Mouse (Mus musculus) CH12.LX (cell line): Measurements from ENCODE around the gene Ccr4. TPM values are rescaled to one million over a fixed set of nuclear protein-coding genes. Genes with fewer than 3 reads are reported as not detected.

Source experiments
- DNase-seq: peaks from one replicate; pipeline ENCODE4 v3.0.0-alpha.2; 2013; ENCODE audit errors: extremely low read depth
- H3K27ac ChIP-seq: 2 replicates; pipeline ENCODE4 v1.5.1; 2012; ENCODE audit warnings: low read depth, mild to moderate bottlenecking, control low read depth, moderate library complexity; ENCODE audit not compliant: insufficient read depth
- H3K27me3 ChIP-seq: replicated peaks from 2 replicates; pipeline ENCODE3; 2012; ENCODE audit warnings: inconsistent platforms
- H3K36me3 ChIP-seq, 2 experiments: replicated peaks in 1 of 2; 2 replicates each; pipeline versions ENCODE3 to v1.6.1; 2012; ENCODE audit warnings: inconsistent platforms in 1 of 2, low read length in 1 of 2, mild to moderate bottlenecking in 1 of 2, mixed read lengths in 1 of 2, moderate library complexity in 1 of 2; ENCODE audit not compliant: control insufficient read depth in 1 of 2, insufficient read depth in 1 of 2
- H3K4me1 ChIP-seq, 2 experiments: 2 replicates each; pipeline ENCODE4 v1.6.1; 2012; ENCODE audit warnings: inconsistent platforms in 1 of 2, moderate library complexity in 1 of 2; ENCODE audit not compliant: insufficient read depth in 2 of 2, control insufficient read depth in 1 of 2
- H3K4me2 ChIP-seq: 2 replicates; pipeline ENCODE4 v1.6.1; 2012; ENCODE audit warnings: low read depth, mild to moderate bottlenecking, control low read depth; ENCODE audit not compliant: poor library complexity, insufficient read depth, severe bottlenecking
- H3K4me3 ChIP-seq, 3 experiments: fragments of 150-350 bp in 1 of 3; sonication (generic) in 1 of 3; replicated peaks in 1 of 3; 2 replicates each; pipeline versions ENCODE3 to v1.5.1; 2011 to 2012; ENCODE audit warnings: low read depth in 2 of 3, low read length in 2 of 3, mild to moderate bottlenecking in 2 of 3, moderate library complexity in 2 of 3, control low read depth in 1 of 3, improper control_type of control experiment in 1 of 3, inconsistent platforms in 1 of 3, mixed read lengths in 1 of 3; ENCODE audit not compliant: poor library complexity in 1 of 3
- H3K79me2 ChIP-seq: replicated peaks from 2 replicates; pipeline ENCODE4 v1.6.1; 2012; ENCODE audit warnings: mild to moderate bottlenecking, moderate library complexity; ENCODE audit not compliant: control insufficient read depth, poor library complexity, insufficient read depth, severe bottlenecking; ENCODE audit errors: extremely low read depth
- H3K9ac ChIP-seq: 2 replicates; pipeline ENCODE4 v1.6.1; 2012; ENCODE audit warnings: low read depth, mild to moderate bottlenecking, control low read depth, moderate library complexity; ENCODE audit not compliant: insufficient read depth
- H3K9me3 ChIP-seq: replicated peaks from 2 replicates; pipeline ENCODE3; 2012; ENCODE audit warnings: low read length, inconsistent platforms, mixed read lengths
- BHLHE40 ChIP-seq: IDR thresholded peaks from 2 replicates; pipeline ENCODE4 v1.6.1; 2011; ENCODE audit warnings: mild to moderate bottlenecking, low read depth, low read length, improper control_type of control experiment
- CHD1 ChIP-seq: IDR thresholded peaks from 2 replicates; pipeline ENCODE4 v1.6.1; 2012; ENCODE audit warnings: low read depth, low read length, improper control_type of control experiment, inconsistent platforms
- CTCF ChIP-seq, 2 experiments: IDR thresholded peaks in 1 of 2; conservative IDR thresholded peaks in 1 of 2; 2 replicates each; pipeline ENCODE4 v1.5.1; 2011 to 2012; ENCODE audit warnings: low read depth in 2 of 2, low read length in 2 of 2, improper control_type of control experiment in 1 of 2, inconsistent platforms in 1 of 2, mild to moderate bottlenecking in 1 of 2, moderate library complexity in 1 of 2
- E2F4 ChIP-seq: IDR thresholded peaks from 2 replicates; pipeline ENCODE4 v1.6.1; 2011; ENCODE audit warnings: low read depth, low read length, improper control_type of control experiment; ENCODE audit not compliant: insufficient replicate concordance
- ELF1 ChIP-seq: IDR thresholded peaks from 2 replicates; pipeline ENCODE4 v1.6.1; 2014; ENCODE audit warnings: low read depth, mild to moderate bottlenecking, inconsistent platforms, low read length, improper control_type of control experiment
- EP300 ChIP-seq: IDR thresholded peaks from 2 replicates; pipeline ENCODE4 v1.6.1; 2011; ENCODE audit warnings: low read length, improper control_type of control experiment
- ETS1 ChIP-seq: conservative IDR thresholded peaks from 2 replicates; pipeline ENCODE4 v1.6.1; 2012; ENCODE audit warnings: low read depth, mild to moderate bottlenecking, inconsistent platforms, low read length, improper control_type of control experiment, moderate library complexity
- GABPA ChIP-seq: IDR thresholded peaks from 2 replicates; pipeline ENCODE4 v1.6.1; 2012; ENCODE audit warnings: low read depth, low read length, improper control_type of control experiment, inconsistent platforms; ENCODE audit not compliant: insufficient replicate concordance
- IRF4 ChIP-seq: IDR thresholded peaks from 2 replicates; pipeline ENCODE4 v1.6.1; 2014; ENCODE audit warnings: low read depth, mild to moderate bottlenecking, inconsistent platforms, low read length, improper control_type of control experiment
- JUN ChIP-seq: IDR thresholded peaks from 2 replicates; pipeline ENCODE4 v1.6.1; 2011; ENCODE audit warnings: low read depth, mild to moderate bottlenecking, low read length, improper control_type of control experiment, moderate library complexity; ENCODE audit not compliant: insufficient read depth
- JUND ChIP-seq: conservative IDR thresholded peaks from 2 replicates; pipeline ENCODE4 v1.6.1; 2011; ENCODE audit warnings: low read depth, low read length, improper control_type of control experiment
- KAT2A ChIP-seq: IDR thresholded peaks from 2 replicates; pipeline ENCODE4 v1.6.1; 2012; ENCODE audit warnings: low read length, improper control_type of control experiment, inconsistent platforms; ENCODE audit not compliant: insufficient replicate concordance
- MAFK ChIP-seq: IDR thresholded peaks from 2 replicates; pipeline ENCODE4 v1.6.1; 2011; ENCODE audit warnings: low read length, improper control_type of control experiment; ENCODE audit not compliant: insufficient replicate concordance
- MAX ChIP-seq: IDR thresholded peaks from 2 replicates; pipeline ENCODE4 v1.6.1; 2011; ENCODE audit warnings: low read length, improper control_type of control experiment
- MAZ ChIP-seq: IDR thresholded peaks from 2 replicates; pipeline ENCODE4 v1.6.1; 2012; ENCODE audit warnings: low read depth, mild to moderate bottlenecking, inconsistent platforms, low read length, improper control_type of control experiment, moderate library complexity
- MEF2A ChIP-seq: IDR thresholded peaks from 2 replicates; pipeline ENCODE4 v1.6.1; 2014; ENCODE audit warnings: low read depth, mild to moderate bottlenecking, inconsistent platforms, low read length, improper control_type of control experiment, borderline replicate concordance
- MXI1 ChIP-seq: IDR thresholded peaks from 2 replicates; pipeline ENCODE4 v1.6.1; 2011; ENCODE audit warnings: mild to moderate bottlenecking, low read depth, low read length, improper control_type of control experiment
- NELFE ChIP-seq: IDR thresholded peaks from 2 replicates; pipeline ENCODE4 v1.6.1; 2011; ENCODE audit warnings: low read depth, low read length, improper control_type of control experiment
- NRF1 ChIP-seq: IDR thresholded peaks from 2 replicates; pipeline ENCODE4 v1.6.1; 2014; ENCODE audit warnings: low read depth, mild to moderate bottlenecking, inconsistent platforms, low read length, improper control_type of control experiment, moderate library complexity
- PAX5 ChIP-seq: IDR thresholded peaks from 2 replicates; pipeline ENCODE4 v1.6.1; 2012; ENCODE audit warnings: low read length, inconsistent platforms, mixed read lengths
- POLR2A ChIP-seq: IDR thresholded peaks from 2 replicates; pipeline ENCODE4 v1.6.1; 2011; ENCODE audit warnings: low read depth, mild to moderate bottlenecking, improper control_type of control experiment, low read length
- RCOR1 ChIP-seq: conservative IDR thresholded peaks from 2 replicates; pipeline ENCODE4 v1.6.1; 2012; ENCODE audit warnings: low read depth, mild to moderate bottlenecking, inconsistent platforms, low read length, improper control_type of control experiment
- SIN3A ChIP-seq: IDR thresholded peaks from 2 replicates; pipeline ENCODE4 v1.6.1; 2012; ENCODE audit warnings: low read length, improper control_type of control experiment, inconsistent platforms
- SMC3 ChIP-seq: IDR thresholded peaks from 2 replicates; pipeline ENCODE4 v1.6.1; 2011; ENCODE audit warnings: low read depth, low read length, improper control_type of control experiment
- TBP ChIP-seq: conservative IDR thresholded peaks from 2 replicates; pipeline ENCODE4 v1.6.1; 2011; ENCODE audit warnings: low read depth, low read length, improper control_type of control experiment
- TCF12 ChIP-seq: IDR thresholded peaks from 2 replicates; pipeline ENCODE4 v1.6.1; 2014; ENCODE audit warnings: low read depth, mild to moderate bottlenecking, inconsistent platforms, low read length, improper control_type of control experiment
- UBTF ChIP-seq: IDR thresholded peaks from 2 replicates; pipeline ENCODE4 v1.6.1; 2012; ENCODE audit warnings: low read depth, mild to moderate bottlenecking, inconsistent platforms, low read length, improper control_type of control experiment, moderate library complexity
- USF1 ChIP-seq: IDR thresholded peaks from 2 replicates; pipeline ENCODE4 v1.6.1; 2014; ENCODE audit warnings: low read depth, mild to moderate bottlenecking, inconsistent platforms, low read length, improper control_type of control experiment
- USF2 ChIP-seq: conservative IDR thresholded peaks from 2 replicates; pipeline ENCODE4 v1.6.1; 2011; ENCODE audit warnings: low read depth, low read length, improper control_type of control experiment
- ZC3H11A ChIP-seq: IDR thresholded peaks from 2 replicates; pipeline ENCODE4 v1.6.1; 2012; ENCODE audit warnings: low read depth, mild to moderate bottlenecking, inconsistent platforms, low read length, improper control_type of control experiment
- ZKSCAN1 ChIP-seq: IDR thresholded peaks from 2 replicates; pipeline ENCODE4 v1.6.1; 2012; ENCODE audit warnings: low read depth, inconsistent platforms, low read length, improper control_type of control experiment, borderline replicate concordance
- ZMIZ1 ChIP-seq: IDR thresholded peaks from 2 replicates; pipeline ENCODE4 v1.6.1; 2012; ENCODE audit warnings: low read depth, mild to moderate bottlenecking, inconsistent platforms, low read length, improper control_type of control experiment
- ZNF384 ChIP-seq: IDR thresholded peaks from 2 replicates; pipeline ENCODE4 v1.6.1; 2012; ENCODE audit warnings: low read depth, low read length, improper control_type of control experiment, inconsistent platforms
- dilution Hi-C: fragments of 300-500 bp; cut with MboI; formaldehyde crosslinking; loops from 2 replicates; pipeline ENCODE4 v1.14.3; 2020; ENCODE audit warnings: low sequenced_read_pairs; ENCODE audit not compliant: extremely low pct_unique_long_range_greater_than_20kb, extremely low pct_ligation_motif_present
- in situ Hi-C: fragments of 300-500 bp; cut with MboI; formaldehyde crosslinking; loops from 3 replicates; pipeline ENCODE4 v1.14.3; 2019; ENCODE audit warnings: low sequenced_read_pairs, low pct_ligation_motif_present, low pct_unique_long_range_greater_than_20kb, mixed read lengths
- polyA plus RNA-seq: library from polyadenylated mRNA; unstranded; fragments of >175 nt; gene quantifications from 2 replicates; pipeline ENCODE4 v1.2.1, GENCODE M21; 2012; ENCODE audit warnings: low read depth; ENCODE audit not compliant: insufficient read length
- total RNA-seq, 2 experiments: library from RNA; depleted of rRNA; stranded (reverse); fragments of 300-350 nt in 1 of 2; fragments of >200 nt in 1 of 2; gene quantifications; 2 replicates each; pipeline ENCODE4 v1.2.3; 2012 to 2014

Gene Ccr4
- total and polyA plus RNA-seq, 3 experiments = 0.08 to 0.74 (median 0.36) TPM

DNA sequence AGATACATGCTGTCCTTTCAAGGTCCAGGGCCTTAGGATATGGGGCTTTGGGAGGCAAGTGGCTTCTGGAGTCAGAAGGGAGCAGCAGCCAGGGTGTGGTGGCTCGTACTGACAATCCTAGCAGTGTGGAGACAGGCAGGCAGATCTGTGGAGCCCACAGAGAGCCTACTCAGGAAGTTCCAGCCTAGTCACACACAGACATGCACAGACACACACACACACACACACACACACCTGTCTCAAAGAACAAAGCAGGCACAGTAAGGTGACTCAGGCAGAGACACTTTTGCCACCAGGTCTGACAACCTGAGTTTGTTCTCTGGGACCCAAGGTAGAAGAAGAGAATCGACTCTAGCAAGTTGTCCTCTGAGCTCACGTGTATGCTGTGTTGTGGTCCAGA is 23.8 kb downstream of the Ccr4 start:
- no peak overlapping the region for H3K4me3 ChIP-seq
- no peak overlapping the region for H3K4me2 ChIP-seq
- dilution Hi-C loops (no loop called here), in situ Hi-C loops (loop anchor here (25.0 kb wide), 1 partner anchor 169 kb away; no protein-coding TSS in a partner anchor)
- no peak for DNase-seq
- TF ChIP-seq KAT2A (no peak), ELF1 (no peak), JUND (no peak), SIN3A (no peak), MAZ (no peak), TBP (no peak), JUN (no peak), ZMIZ1 (no peak), USF2 (no peak), USF1 (no peak), ETS1 (no peak)
- H3K9me3 ChIP-seq = no peaks in the 10 kb centered on the region
- no peaks in the 10 kb centered on the region for H3K27me3 ChIP-seq
- H3K79me2 ChIP-seq = no peaks in the 10 kb centered on the region
- no peak overlapping the region for H3K9ac ChIP-seq
- H3K4me1 ChIP-seq = peaks cover 19 to 47% of the 10 kb centered on the region in 2 experiments
- H3K27ac ChIP-seq = no peak overlapping the region
- H3K36me3 ChIP-seq = peaks cover 0 to 17% of the 10 kb centered on the region in 2 experiments

DNA sequence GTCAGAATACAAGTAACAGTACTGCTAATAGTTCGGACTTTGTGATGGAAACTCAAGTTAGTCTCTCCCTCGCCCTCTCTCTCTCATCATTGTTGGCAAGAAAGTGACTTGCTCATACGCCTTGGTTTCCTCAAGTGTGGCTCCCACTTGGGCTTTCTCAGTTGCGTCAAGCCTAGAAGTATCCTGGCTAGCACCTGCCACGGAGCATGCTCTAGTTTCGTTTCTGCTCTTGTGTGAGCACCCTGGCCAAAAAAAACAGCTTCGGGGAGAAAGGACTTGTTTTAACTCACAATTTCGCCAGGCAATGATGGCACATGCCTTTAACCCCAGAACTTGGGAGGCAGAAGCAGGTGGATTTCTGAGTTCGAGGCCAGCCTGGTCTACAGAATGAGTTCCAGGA is 27.7 kb downstream of the Ccr4 start:
- in situ Hi-C loops (loop anchor here (25.0 kb wide), 1 partner anchor 165 kb away; no protein-coding TSS in a partner anchor), dilution Hi-C loops (no loop called here)
- peaks cover 7 to 46% of the 10 kb centered on the region in 2 experiments for H3K36me3 ChIP-seq
- no peak overlapping the region for H3K4me3 ChIP-seq
- H3K4me1 ChIP-seq = peaks cover 21 to 59% of the 10 kb centered on the region in 2 experiments
- no peaks in the 10 kb centered on the region for H3K27me3 ChIP-seq
- no peaks in the 10 kb centered on the region for H3K9me3 ChIP-seq
- no peaks in the 10 kb centered on the region for H3K79me2 ChIP-seq
- H3K4me2 ChIP-seq = peak overlapping the region; percentile 1; the same call in 1 of the 2 replicates
- H3K27ac ChIP-seq = peak overlapping the region; percentile 76
- no peak overlapping the region for H3K9ac ChIP-seq
- peak; percentile 51 for DNase-seq
- TF ChIP-seq ZKSCAN1 (no peak), TCF12 (0 out of 2 replicates have a peak, but pooled peaks have one; percentile 39), CHD1 (no peak), UBTF (no peak), USF1 (no peak), EP300 (0 out of 2 replicates have a peak, but pooled peaks have one; percentile 16), TBP (no peak), JUN (no peak), USF2 (no peak), MAFK (no peak), MAZ (no peak), MXI1 (no peak), RCOR1 (no peak), CTCF (conservative IDR thresholded peaks at IDR 0.05 in 1 of 2, IDR thresholded peaks at IDR 0.05 in 1 of 2; ENCODE audit: low read depth in 2 of 2, low read length in 2 of 2) (no peak), BHLHE40 (peak; percentile 70), NELFE (no peak), POLR2A (no peak), E2F4 (no peak), IRF4 (peak; percentile 84), SMC3 (no peak), MAX (peak; percentile 42; the same call in 1 of the 2 replicates), KAT2A (no peak), ELF1 (no peak), ZNF384 (peak; percentile 55), JUND (no peak), PAX5 (no peak), ZC3H11A (no peak), NRF1 (peak; percentile 71), MEF2A (no peak), GABPA (no peak)
